Mouse (Mus musculus) intestine, embryonic 16.5 days (tissue): ENCODE results near the gene Diaph2. TPM values are rescaled to one million over a fixed set of nuclear protein-coding genes. Genes with fewer than 3 reads are reported as not detected.
"Not testable (repeated sequence)": the region's sequence is repeated elsewhere in the genome, so short reads cannot be mapped to it uniquely, and the experiment has no call there.

Source experiments
- ATAC-seq: fragments of 200-750 bp; cut with Nextera tagmentation; 2 replicates; pipeline ENCODE4 v1.8.0; 2017; ENCODE audit warnings: moderate TSS enrichment, moderate library complexity
- H3K27ac ChIP-seq: fragments of 300-500 bp; sonication (generic); 2 replicates; pipeline ENCODE4 v1.5.1; 2014; ENCODE audit warnings: mild to moderate bottlenecking, low read length
- H3K27me3 ChIP-seq: fragments of 300-500 bp; sonication (generic); replicated peaks from 2 replicates; pipeline ENCODE4 v1.6.1; 2014; ENCODE audit warnings: low read length, control low read depth, mixed read lengths; ENCODE audit not compliant: control insufficient read depth, insufficient read depth
- H3K36me3 ChIP-seq: fragments of 300-500 bp; sonication (generic); 2 replicates; pipeline ENCODE4 v1.6.1; 2014; ENCODE audit warnings: low read length, control low read depth; ENCODE audit not compliant: control insufficient read depth, insufficient read depth
- H3K4me1 ChIP-seq: fragments of 300-500 bp; sonication (generic); 2 replicates; pipeline ENCODE4 v1.6.1; 2014; ENCODE audit warnings: low read length, control low read depth, mixed read lengths; ENCODE audit not compliant: control insufficient read depth, insufficient read depth
- H3K4me2 ChIP-seq: fragments of 300-500 bp; sonication (generic); 2 replicates; pipeline ENCODE4 v1.6.1; 2014; ENCODE audit warnings: low read depth, low read length, control low read depth
- H3K4me3 ChIP-seq: fragments of 300-500 bp; sonication (generic); 2 replicates; pipeline ENCODE4 v1.5.1; 2014; ENCODE audit warnings: mild to moderate bottlenecking, low read length
- H3K9ac ChIP-seq: fragments of 300-500 bp; sonication (generic); 2 replicates; pipeline ENCODE4 v1.6.1; 2014; ENCODE audit warnings: low read depth, low read length
- H3K9me3 ChIP-seq: fragments of 300-500 bp; sonication (generic); 2 replicates; pipeline ENCODE4 v1.6.1; 2016; ENCODE audit warnings: low read length, control low read depth; ENCODE audit not compliant: control insufficient read depth
- WGBS: fragments of 180-500 bp; shearing (Covaris S2); extraction: QIAGEN DNeasy Blood & Tissue Kit; methylation state at CpG from one replicate; pipeline ENCODE4 v1.1.7; 2014; 5-methylcytosine and 5-hydroxymethylcytosine counted together
- polyA plus RNA-seq: library from polyadenylated mRNA; unstranded; fragments of >200 nt; fragmentation: Nextera tagmentation; extraction: Ambion mirVana; gene quantifications from 2 replicates; pipeline ENCODE4 v1.2.1, GENCODE M21; 2015

The Diaph2 gene
- polyA plus RNA-seq, 1 experiment from 2014 or later = 2.4 TPM

GRCm38 (mm10) chrX:130019735-130020134 is 270.2 kb downstream of the Diaph2 start:
- H3K27ac ChIP-seq = no peak overlapping the region
- ATAC-seq = no peak
- no peaks in the 10 kb centered on the region for H3K36me3 ChIP-seq
- no peak overlapping the region for H3K9ac ChIP-seq
- H3K4me3 ChIP-seq = no peak overlapping the region
- no peaks in the 10 kb centered on the region for H3K27me3 ChIP-seq
- no peaks in the 10 kb centered on the region for H3K9me3 ChIP-seq
- no peaks in the 10 kb centered on the region for H3K4me1 ChIP-seq
- H3K4me2 ChIP-seq = no peak overlapping the region
- 70% methylated on average over 1 of the region's 1 CpGs for WGBS

GRCm38 (mm10) chrX:130044525-130044924 is 295.0 kb downstream of the Diaph2 start:
- ATAC-seq = no peak

DNA sequence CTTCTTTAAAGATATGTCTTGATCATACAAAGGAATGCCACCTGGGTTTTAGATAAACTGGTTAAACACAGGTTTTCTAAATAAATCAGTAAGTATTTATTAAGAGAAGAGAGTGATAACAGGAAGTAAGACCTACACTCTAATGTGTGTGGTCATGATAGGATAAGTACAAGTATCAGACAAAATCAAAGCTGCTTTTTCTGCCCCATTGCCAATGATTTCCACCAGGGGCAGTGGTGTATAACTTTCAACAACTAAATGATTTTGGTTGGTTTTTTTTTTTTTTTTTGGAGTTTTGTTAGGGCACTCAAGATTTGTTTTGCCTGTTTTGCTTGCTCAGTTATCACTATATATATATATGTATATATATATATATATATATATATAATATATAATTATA is 399.7 kb downstream of the Diaph2 start:
- Histone ChIP-seq H3K9me3 (no peaks in the 10 kb centered on the region), H3K9ac (no peak overlapping the region), H3K4me2 (no peak overlapping the region), H3K27me3 (no peaks in the 10 kb centered on the region), H3K4me1 (no peaks in the 10 kb centered on the region), H3K36me3 (no peaks in the 10 kb centered on the region), H3K4me3 (no peak overlapping the region), H3K27ac (no peak overlapping the region)
- no peak for ATAC-seq

More at GRCm38 (mm10) chrX:130044525-130044924, 295.0 kb downstream of the Diaph2 start:
- WGBS = 38% methylated on average over 1 of the region's 1 CpGs
- Histone ChIP-seq H3K4me1 (no peaks in the 10 kb centered on the region), H3K9ac (no peak overlapping the region), H3K27me3 (no peaks in the 10 kb centered on the region), H3K4me2 (no peak overlapping the region), H3K4me3 (no peak overlapping the region), H3K27ac (no peak overlapping the region), H3K9me3 (no peaks in the 10 kb centered on the region), H3K36me3 (no peaks in the 10 kb centered on the region)

GRCm38 (mm10) chrX:130152164-130152563 is 402.6 kb downstream of the Diaph2 start:
- no peaks in the 10 kb centered on the region for H3K36me3 ChIP-seq

GRCm38 (mm10) chrX:130173126-130173525 is 423.6 kb downstream of the Diaph2 start:
- H3K36me3 ChIP-seq = no peaks in the 10 kb centered on the region
- H3K27me3 ChIP-seq = no peaks in the 10 kb centered on the region
- H3K9me3 ChIP-seq = no peaks in the 10 kb centered on the region
- ATAC-seq = no peak
- no peak overlapping the region for H3K4me3 ChIP-seq
- no peak overlapping the region for H3K9ac ChIP-seq
- H3K4me2 ChIP-seq = no peak overlapping the region
- WGBS = 83% methylated on average over 2 of the region's 2 CpGs
- H3K27ac ChIP-seq = no peak overlapping the region
- H3K4me1 ChIP-seq = no peaks in the 10 kb centered on the region

More at GRCm38 (mm10) chrX:130152164-130152563, 402.6 kb downstream of the Diaph2 start:
- Histone ChIP-seq H3K4me3 (no peak overlapping the region), H3K27me3 (no peaks in the 10 kb centered on the region), H3K9ac (no peak overlapping the region), H3K9me3 (no peaks in the 10 kb centered on the region), H3K4me1 (no peaks in the 10 kb centered on the region), H3K4me2 (no peak overlapping the region), H3K27ac (no peak overlapping the region)
- 100% methylated on average over 1 of the region's 1 CpGs for WGBS
- no peak for ATAC-seq

DNA sequence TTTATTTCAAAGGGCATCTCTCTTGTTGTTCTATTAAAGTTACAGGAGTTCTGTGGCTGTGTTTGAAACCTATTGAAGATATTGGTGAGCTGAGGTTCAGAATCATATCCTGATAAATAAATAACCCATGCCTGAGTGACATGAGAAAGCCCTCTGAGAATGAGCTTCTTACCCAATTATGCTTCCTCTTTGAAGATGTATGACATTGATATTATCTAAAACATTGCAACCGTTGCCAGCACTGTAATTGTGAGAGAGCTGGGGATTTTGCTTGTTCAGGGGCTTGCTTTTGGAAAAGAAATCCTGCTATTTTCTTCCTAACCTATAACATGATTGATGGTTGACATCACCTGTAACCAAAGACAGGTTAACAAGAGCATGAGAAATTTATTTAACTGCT is 438.3 kb downstream of the Diaph2 start:
- no peaks in the 10 kb centered on the region for H3K27me3 ChIP-seq
- H3K27ac ChIP-seq = no peak overlapping the region
- H3K9ac ChIP-seq = no peak overlapping the region
- no peaks in the 10 kb centered on the region for H3K9me3 ChIP-seq
- H3K36me3 ChIP-seq = no peaks in the 10 kb centered on the region
- no peak for ATAC-seq
- no peak overlapping the region for H3K4me2 ChIP-seq
- 62% methylated on average over 1 of the region's 1 CpGs for WGBS
- no peak overlapping the region for H3K4me3 ChIP-seq
- H3K4me1 ChIP-seq = no peaks in the 10 kb centered on the region

DNA sequence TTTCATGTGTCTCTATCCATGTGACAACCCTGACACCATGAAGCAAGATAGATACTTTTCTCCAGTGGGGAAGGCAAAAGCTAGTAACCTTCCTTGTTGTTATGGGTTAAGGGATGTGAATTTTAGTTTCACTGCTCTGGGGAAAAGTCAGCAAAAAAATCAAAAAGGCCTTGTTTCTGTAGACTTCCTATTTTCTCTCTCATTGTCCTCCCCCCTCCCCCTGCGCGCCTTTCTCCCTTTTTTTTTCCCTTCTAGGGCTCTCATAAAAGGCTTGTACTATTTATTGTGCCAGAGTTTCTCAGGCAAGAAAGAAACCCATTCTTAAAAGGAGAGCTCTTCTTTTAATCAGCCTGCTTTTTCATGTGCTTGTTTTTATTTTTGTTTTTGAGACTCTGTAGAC is 438.9 kb downstream of the Diaph2 start:
- Histone ChIP-seq H3K27ac (no peak overlapping the region), H3K9ac (no peak overlapping the region), H3K9me3 (no peaks in the 10 kb centered on the region), H3K36me3 (no peaks in the 10 kb centered on the region), H3K4me2 (no peak overlapping the region), H3K4me1 (no peaks in the 10 kb centered on the region), H3K4me3 (no peak overlapping the region), H3K27me3 (no peaks in the 10 kb centered on the region)
- no peak for ATAC-seq
- 75% methylated on average over 2 of the region's 2 CpGs for WGBS

- no peak overlapping the region for H3K27ac ChIP-seq
- H3K4me2 ChIP-seq = no peak overlapping the region
- no peak overlapping the region for H3K9ac ChIP-seq
- H3K27me3 ChIP-seq = no peaks in the 10 kb centered on the region
- H3K4me3 ChIP-seq = no peak overlapping the region
- no peak for ATAC-seq
- no peaks in the 10 kb centered on the region for H3K9me3 ChIP-seq
- H3K4me1 ChIP-seq = no peaks in the 10 kb centered on the region
- H3K36me3 ChIP-seq = no peaks in the 10 kb centered on the region
These were observed 439.7 kb downstream of the Diaph2 start for GRCm38 (mm10) chrX:130189250-130189649.

DNA sequence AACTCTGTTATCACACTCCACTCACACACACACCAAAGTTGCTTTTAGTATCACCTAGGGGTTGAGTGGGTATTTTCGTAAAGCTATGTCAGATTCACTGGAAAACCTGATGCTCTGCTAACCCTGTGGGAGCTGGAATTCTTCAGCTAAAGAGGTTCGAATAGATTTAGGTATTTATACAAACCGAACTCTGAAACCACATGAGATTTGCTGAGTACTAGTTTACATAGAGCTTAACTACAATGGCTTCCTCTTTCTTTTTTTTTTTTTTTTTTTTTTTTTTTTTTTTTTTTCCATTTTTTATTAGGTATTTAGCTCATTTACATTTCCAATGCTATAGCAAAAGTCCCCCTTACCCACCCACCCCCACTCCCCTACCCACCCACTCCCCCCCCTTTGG is 447.9 kb downstream of the Diaph2 start:
- not testable (repeated sequence) for H3K36me3 ChIP-seq, H3K9ac ChIP-seq, H3K27me3 ChIP-seq, H3K4me2 ChIP-seq, ATAC-seq, H3K4me1 ChIP-seq, H3K4me3 ChIP-seq, H3K27ac ChIP-seq, H3K9me3 ChIP-seq
- 85% methylated on average over 3 of the region's 3 CpGs for WGBS

DNA sequence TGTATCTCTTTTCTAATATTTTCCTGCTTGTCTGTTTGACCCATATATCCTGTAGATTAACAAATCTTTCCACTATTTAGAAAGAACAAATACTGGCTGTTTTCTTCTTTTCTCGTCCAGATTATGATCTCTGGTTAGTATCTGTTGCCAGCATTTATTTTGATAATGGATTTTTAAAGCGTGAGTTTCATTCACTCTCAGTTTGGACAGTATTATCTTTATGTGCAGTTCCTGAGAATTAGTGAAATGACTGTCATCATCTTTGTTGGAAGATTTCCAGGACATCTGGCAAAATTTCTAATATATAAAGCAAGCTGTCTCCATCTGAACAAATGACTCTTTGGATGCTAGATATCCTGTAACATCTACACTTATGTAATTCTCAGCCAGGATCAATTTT is 455.7 kb downstream of the Diaph2 start:
- WGBS = 50% methylated on average over 2 of the region's 2 CpGs
- no peaks in the 10 kb centered on the region for H3K36me3 ChIP-seq
- no peaks in the 10 kb centered on the region for H3K9me3 ChIP-seq
- ATAC-seq = no peak
- H3K4me2 ChIP-seq = no peak overlapping the region
- H3K4me3 ChIP-seq = no peak overlapping the region
- H3K4me1 ChIP-seq = no peaks in the 10 kb centered on the region
- H3K27me3 ChIP-seq = no peaks in the 10 kb centered on the region
- H3K9ac ChIP-seq = no peak overlapping the region
- no peak overlapping the region for H3K27ac ChIP-seq
